22 mouse cellular contexts compared by ENCODE assay signal in genomic region chr10:89423164-89423778, GRCm38 (mm10). TPM values are rescaled to one million over a fixed set of nuclear protein-coding genes. Genes with fewer than 3 reads are reported as not detected.
A peak's percentile ranks its signal among the peaks of the same experiment; 100 is the strongest.
DNase-seq lines count a peak whose midpoint lies in the region; ATAC-seq lines count a peak whose summit lies in the region.
"Had no signal": no experiment of that assay in that cellular context is flagged by ENCODE, and none has a peak within 500 bp of the region (broad histone marks: within the 10 kb centered on the region; RNA-seq: fewer than 3 reads in every experiment).

No protein-coding gene starts in this region.

- DNase-seq in heart, adult 11 months = peak; percentile 15
- DNase-seq in heart, postnatal 10 days = no peak
- DNase-seq in liver, embryonic 11.5 days (ENCODE audit: low spot score) = no peak
- DNase-seq in kidney, postnatal 10 days = no peak
- no peak for DNase-seq in left cerebral cortex, postnatal 25 days (ENCODE audit: low spot score in 2 of 2)
- DNase-seq: adrenal gland, adult 2 months; adrenal gland, postnatal 36 days; cerebellum, adult 11-12 months; cerebellum, adult 9-10 months; cerebellum, postnatal 25 days; gastrocnemius, postnatal 36 days; heart, adult 2 months; heart, postnatal 36 days had no signal

- H3K36me3 ChIP-seq in liver, embryonic 11.5 days (ENCODE audit: control insufficient read depth, insufficient read depth, low read length) = peaks cover 11% of the 10 kb centered on the region; the same call in 1 of the 2 replicates
- H3K36me3 ChIP-seq in liver, embryonic 15.5 days (replicated peaks) = peaks cover 66% of the 10 kb centered on the region
- H3K36me3 ChIP-seq in intestine, embryonic 15.5 days = peaks cover 14% of the 10 kb centered on the region

- H3K27me3 ChIP-seq in liver, embryonic 11.5 days (replicated peaks; ENCODE audit: control insufficient read depth, insufficient read depth, low read length) = no peaks in the 10 kb centered on the region
- no peaks in the 10 kb centered on the region for H3K27me3 ChIP-seq in liver, embryonic 15.5 days
- H3K27me3 ChIP-seq in intestine, embryonic 15.5 days (replicated peaks) = no peaks in the 10 kb centered on the region
- H3K27me3 ChIP-seq: embryonic facial prominence, embryonic 12.5 days; heart, embryonic 12.5 days had no signal

- no peak overlapping the region for H3K4me3 ChIP-seq in liver, embryonic 11.5 days (ENCODE audit: low read depth, low read length)
- H3K4me3 ChIP-seq in liver, embryonic 15.5 days (replicated peaks) = peak overlapping the region; percentile 31
- H3K4me3 ChIP-seq in intestine, embryonic 15.5 days (replicated peaks) = no peak overlapping the region
- H3K4me3 ChIP-seq: embryonic facial prominence, embryonic 12.5 days; forebrain, embryonic 10.5 days; heart, adult 2 months; heart, embryonic 12.5 days had no signal

- no peaks in the 10 kb centered on the region for H3K9me3 ChIP-seq in liver, embryonic 11.5 days (ENCODE audit: control insufficient read depth, low read length)
- no peaks in the 10 kb centered on the region for H3K9me3 ChIP-seq in liver, embryonic 15.5 days (replicated peaks)
- H3K9me3 ChIP-seq in intestine, embryonic 15.5 days = no peaks in the 10 kb centered on the region
- H3K9me3 ChIP-seq: embryonic facial prominence, embryonic 12.5 days; forebrain, embryonic 10.5 days; heart, embryonic 12.5 days had no signal

- H3K4me1 ChIP-seq in liver, embryonic 11.5 days (replicated peaks; ENCODE audit: control insufficient read depth, insufficient read depth, low read length) = no peaks in the 10 kb centered on the region
- H3K4me1 ChIP-seq in liver, embryonic 15.5 days (replicated peaks) = peaks cover 21% of the 10 kb centered on the region
- H3K4me1 ChIP-seq in intestine, embryonic 15.5 days (replicated peaks) = no peaks in the 10 kb centered on the region
- H3K4me1 ChIP-seq: embryonic facial prominence, embryonic 12.5 days; forebrain, embryonic 10.5 days; heart, embryonic 12.5 days had no signal

- H3K27ac ChIP-seq in liver, embryonic 11.5 days (ENCODE audit: low read depth, low read length) = peak overlapping the region; percentile 84
- H3K27ac ChIP-seq in liver, embryonic 15.5 days (replicated peaks) = peak overlapping the region; percentile 79
- no peak overlapping the region for H3K27ac ChIP-seq in intestine, embryonic 15.5 days
- H3K27ac ChIP-seq: embryonic facial prominence, embryonic 12.5 days; forebrain, embryonic 10.5 days; heart, adult 2 months had no signal

- intact Hi-C loops in heart, postnatal 10 days (cut with DNase I) = no loop called here
- intact Hi-C loops in left cerebral cortex, postnatal 25 days (cut with DNase I) = no loop called here

- WGBS in liver, embryonic 11.5 days = 56% methylated on average over 9 of the region's 9 CpGs
- WGBS in liver, embryonic 15.5 days (ENCODE audit: insufficient replicate concordance) = 29% methylated on average over 9 of the region's 9 CpGs
- WGBS in intestine, embryonic 15.5 days = 93% methylated on average over 9 of the region's 9 CpGs

- peak overlapping the region; percentile 17; the same call in 1 of the 2 replicates for H3K9ac ChIP-seq in liver, embryonic 11.5 days (ENCODE audit: low read depth, low read length)
- H3K9ac ChIP-seq in liver, embryonic 15.5 days = 0 out of 2 replicates have a peak overlapping the region, but pooled peaks have one; percentile 11
- no peak overlapping the region for H3K9ac ChIP-seq in intestine, embryonic 15.5 days
- H3K9ac ChIP-seq: embryonic facial prominence, embryonic 12.5 days; heart, embryonic 12.5 days had no signal

- peak; percentile 77 for ATAC-seq in liver, embryonic 11.5 days (replicated peaks; ENCODE audit: low FRiP score)
- ATAC-seq in liver, embryonic 15.5 days (ENCODE audit: insufficient read depth) = peak; percentile 72
- peak; percentile 42 for ATAC-seq in megakaryocyte-erythroid progenitor cell, adult 5-6 weeks (replicated peaks; ENCODE audit: low FRiP score, low TSS enrichment, poor library complexity, severe bottlenecking)
- no peak for ATAC-seq in intestine, embryonic 15.5 days
- ATAC-seq: forebrain, embryonic 14.5 days; hindbrain, embryonic 16.5 days; inflammation-experienced regulatory T-cells, adult 6 months had no signal

- H3K4me2 ChIP-seq in liver, embryonic 11.5 days = peak overlapping the region; percentile 53
- peak overlapping the region; percentile 61 for H3K4me2 ChIP-seq in liver, embryonic 15.5 days
- no peak overlapping the region for H3K4me2 ChIP-seq in intestine, embryonic 15.5 days (replicated peaks)
- H3K4me2 ChIP-seq: embryonic facial prominence, embryonic 12.5 days; heart, embryonic 12.5 days had no signal

RNA-seq across cellular contexts. Expression of gene Gas2l3, which starts 20.5 kb away (rescaled TPM):
- total RNA-seq in heart, postnatal 10 days (2021) = 10 to 100 TPM; 12.9 to 14.6 TPM
- 7.6 and 9.1 TPM in 2 replicates for polyA plus RNA-seq in liver, embryonic 11.5 days (2014; fragmentation: Nextera tagmentation; extraction: Ambion mirVana)
- polyA plus RNA-seq in liver, embryonic 15.5 days (2015; fragmentation: Nextera tagmentation; extraction: Ambion mirVana) = 5.2 TPM in 2 replicates
- total RNA-seq in megakaryocyte-erythroid progenitor cell, adult 5-6 weeks (2014; fragmentation: Nextera tagmentation) = 5.3 and 8.5 TPM in 2 replicates
- 4.9 and 12.9 TPM in 2 replicates for total RNA-seq in megakaryocyte-erythroid progenitor cell, adult 5-6 weeks (2017)
- polyA plus RNA-seq in intestine, embryonic 15.5 days (2015; fragmentation: Nextera tagmentation; extraction: Ambion mirVana) = 14.8 and 18.6 TPM in 2 replicates
- total RNA-seq in left cerebral cortex, postnatal 25 days (2021) = 1 to 10 TPM; 2.9 to 4.0 TPM
